Comparison of ENCODE assay signal across 9 mouse cellular contexts in genomic region chr6:125690057-125690703, GRCm38 (mm10). TPM values are rescaled to one million over a fixed set of nuclear protein-coding genes. Genes with fewer than 3 reads are reported as not detected.
A peak's percentile ranks its signal among the peaks of the same experiment; 100 is the strongest.
DNase-seq lines count a peak whose midpoint lies in the region; ATAC-seq and TF ChIP-seq lines count a peak whose summit lies in the region.
"Had no signal": no experiment of that assay in that cellular context is flagged by ENCODE, and none has a peak within 500 bp of the region (broad histone marks: within the 10 kb centered on the region; RNA-seq: fewer than 3 reads in every experiment).

Gene Ano2 (plus strand): TSS chr6:125690419.

- H3K4me1 ChIP-seq in heart, embryonic 16.5 days (ENCODE audit: control insufficient read depth, insufficient read depth, low read length) = 0 out of 2 replicates have a peak, but pooled peaks cover 3% of the 10 kb centered on the region
- H3K4me1 ChIP-seq in hindbrain, postnatal 0 days (ENCODE audit: insufficient read depth, low read length) = no peaks in the 10 kb centered on the region
- H3K4me1 ChIP-seq in neural tube, embryonic 14.5 days (ENCODE audit: control insufficient read depth, insufficient read depth, low read length) = no peaks in the 10 kb centered on the region

- H3K27me3 ChIP-seq in heart, embryonic 16.5 days (ENCODE audit: control insufficient read depth, insufficient read depth, low read length) = peaks cover 12% of the 10 kb centered on the region
- no peaks in the 10 kb centered on the region for H3K27me3 ChIP-seq in hindbrain, postnatal 0 days (ENCODE audit: insufficient read depth, low read length)
- H3K27me3 ChIP-seq in neural tube, embryonic 14.5 days (ENCODE audit: control insufficient read depth, insufficient read depth, low read length) = no peaks in the 10 kb centered on the region

- no peak for TF ChIP-seq CTCF in hindbrain, postnatal 0 days (IDR thresholded peaks at IDR 0.05; ENCODE audit: low read depth)

- peak within 1 kb of the TSS; percentile 55 for H3K4me2 ChIP-seq in heart, embryonic 16.5 days (ENCODE audit: low read depth, low read length)
- H3K4me2 ChIP-seq in hindbrain, postnatal 0 days (ENCODE audit: low read depth, low read length) = peak within 1 kb of the TSS; percentile 66
- H3K4me2 ChIP-seq in neural tube, embryonic 14.5 days (ENCODE audit: low read depth, low read length) = peak within 1 kb of the TSS; percentile 50

- 0 out of 2 replicates have a peak, but pooled peaks have one; percentile 23 for ATAC-seq in heart, embryonic 16.5 days (replicated peaks; ENCODE audit: extremely low read depth, insufficient read depth, low FRiP score)
- peak; percentile 82 for ATAC-seq in hindbrain, postnatal 0 days
- ATAC-seq in neural tube, embryonic 14.5 days (ENCODE audit: low read depth) = peak; percentile 71; the same call in 1 of the 2 replicates

- no peak within 1 kb of the TSS for H3K9ac ChIP-seq in heart, embryonic 16.5 days (ENCODE audit: low read length)
- 0 out of 2 replicates have a peak within 1 kb of the TSS, but pooled peaks have one; percentile 35 for H3K9ac ChIP-seq in hindbrain, postnatal 0 days (replicated peaks; ENCODE audit: low read length)
- H3K9ac ChIP-seq in neural tube, embryonic 14.5 days (replicated peaks; ENCODE audit: low read depth, low read length) = peak within 1 kb of the TSS; percentile 41; the same call in 1 of the 2 replicates

- no peak within 1 kb of the TSS for H3K27ac ChIP-seq in heart, embryonic 16.5 days (ENCODE audit: low read length)
- H3K27ac ChIP-seq in hindbrain, postnatal 0 days = no peak within 1 kb of the TSS
- no peak within 1 kb of the TSS for H3K27ac ChIP-seq in neural tube, embryonic 14.5 days (ENCODE audit: low read depth, low read length)
- H3K27ac ChIP-seq: macrophage had no signal

- peak within 1 kb of the TSS; percentile 31; the same call in 1 of the 2 replicates for H3K4me3 ChIP-seq in heart, embryonic 16.5 days (ENCODE audit: low read length)
- peak within 1 kb of the TSS; percentile 33 for H3K4me3 ChIP-seq in hindbrain, postnatal 0 days (ENCODE audit: low read length)
- H3K4me3 ChIP-seq in neural tube, embryonic 14.5 days (ENCODE audit: low read depth, low read length) = peak within 1 kb of the TSS; percentile 20; the same call in 1 of the 2 replicates

- H3K36me3 ChIP-seq in heart, embryonic 16.5 days (ENCODE audit: control insufficient read depth, insufficient read depth) = no peaks in the 10 kb centered on the region
- no peaks in the 10 kb centered on the region for H3K36me3 ChIP-seq in hindbrain, postnatal 0 days (ENCODE audit: insufficient read depth, low read length)
- no peaks in the 10 kb centered on the region for H3K36me3 ChIP-seq in neural tube, embryonic 14.5 days (ENCODE audit: control insufficient read depth, insufficient read depth, low read length)

- no peaks in the 10 kb centered on the region for H3K9me3 ChIP-seq in heart, embryonic 16.5 days (replicated peaks; ENCODE audit: control insufficient read depth, low read length)
- H3K9me3 ChIP-seq in hindbrain, postnatal 0 days (ENCODE audit: low read length) = no peaks in the 10 kb centered on the region
- H3K9me3 ChIP-seq in neural tube, embryonic 14.5 days (ENCODE audit: control insufficient read depth, low read length) = no peaks in the 10 kb centered on the region

- DNase-seq in heart, postnatal 4 days = no peak
- DNase-seq in Muller cell, postnatal 12 days (ENCODE audit: inconsistent ontology term) = peak; percentile 51
- DNase-seq in embryo, embryonic 10.5 days (ENCODE audit: low spot score) = peak; percentile 23
- peak; percentile 48 for DNase-seq in hindbrain, postnatal 0 days (ENCODE audit: low spot score)
- DNase-seq in c-Kit-positive CD71-positive TER-119-positive erythroid progenitor cells, embryonic 14.5 days (ENCODE audit: low spot score) = no peak
- no peak for DNase-seq in right cerebral cortex, postnatal 14 days

- WGBS in heart, embryonic 16.5 days = 5% methylated on average over 20 of the region's 20 CpGs
- WGBS in hindbrain, postnatal 0 days = 3% methylated on average over 20 of the region's 20 CpGs
- WGBS in neural tube, embryonic 14.5 days = 2% methylated on average over 20 of the region's 20 CpGs

RNA-seq across cellular contexts. Expression of gene Ano2, which starts in this region (rescaled TPM):
- 0.08 and 0.17 TPM in 2 replicates for polyA plus RNA-seq in heart, embryonic 16.5 days (2015; fragmentation: Nextera tagmentation; extraction: Ambion mirVana)
- total RNA-seq in heart, postnatal 4 days (2021) = under 1 TPM in 1 of 2 experiments, not detected in 1; 0.29 TPM
- 0.97 and 5.1 TPM in 2 replicates for total RNA-seq in hindbrain, postnatal 0 days (2014; rRNA removed)
- polyA plus RNA-seq in hindbrain, postnatal 0 days (2015; fragmentation: Nextera tagmentation; extraction: Ambion mirVana) = 1.1 and 1.4 TPM in 2 replicates
- polyA plus RNA-seq in neural tube, embryonic 14.5 days (2014; fragmentation: Nextera tagmentation; extraction: Ambion mirVana) = 0.41 and 0.96 TPM in 2 replicates
- polyA plus RNA-seq: macrophage had no signal

Comparison
In these comparisons a context has a peak if more than half of its experiments do, and no peak if none do; other contexts are left out.
1. Peak in ATAC-seq, H3K4me3 ChIP-seq and H3K4me2 ChIP-seq in heart, embryonic 16.5 days; RNA of the gene not detected or under 1 TPM.
2. Peak in ATAC-seq, H3K4me3 ChIP-seq, H3K9ac ChIP-seq and H3K4me2 ChIP-seq in neural tube, embryonic 14.5 days; RNA of the gene not detected or under 1 TPM.
3. ATAC-seq: peak in every context shown above with its lines; median percentile 82 in hindbrain, postnatal 0 days; 71 in neural tube, embryonic 14.5 days; 23 in heart, embryonic 16.5 days.
4. DNase-seq: peak in Muller cell, postnatal 12 days (single experiment), embryo, embryonic 10.5 days (single experiment) and hindbrain, postnatal 0 days (single experiment); none in heart, postnatal 4 days (single experiment), c-Kit-positive CD71-positive TER-119-positive erythroid progenitor cells, embryonic 14.5 days (single experiment) and right cerebral cortex, postnatal 14 days (single experiment).
5. Peak in every context shown above with its lines, with median percentiles within 50 percentile points of each other: H3K4me2 ChIP-seq and H3K4me3 ChIP-seq.